Mouse (Mus musculus) heart, postnatal 0 days (tissue): Measurements from ENCODE around the gene Chil3.

ENCODE experiments used
- CTCF ChIP-seq: IDR thresholded peaks from 2 replicates; pipeline ENCODE4 v1.5.1; 2016; ENCODE audit warnings: antibody characterized with exemption, control low read depth, low read depth
- EP300 ChIP-seq: IDR thresholded peaks from 2 replicates; pipeline ENCODE4 v1.6.1; 2016; ENCODE audit warnings: antibody characterized with exemption, low read depth

DNA sequence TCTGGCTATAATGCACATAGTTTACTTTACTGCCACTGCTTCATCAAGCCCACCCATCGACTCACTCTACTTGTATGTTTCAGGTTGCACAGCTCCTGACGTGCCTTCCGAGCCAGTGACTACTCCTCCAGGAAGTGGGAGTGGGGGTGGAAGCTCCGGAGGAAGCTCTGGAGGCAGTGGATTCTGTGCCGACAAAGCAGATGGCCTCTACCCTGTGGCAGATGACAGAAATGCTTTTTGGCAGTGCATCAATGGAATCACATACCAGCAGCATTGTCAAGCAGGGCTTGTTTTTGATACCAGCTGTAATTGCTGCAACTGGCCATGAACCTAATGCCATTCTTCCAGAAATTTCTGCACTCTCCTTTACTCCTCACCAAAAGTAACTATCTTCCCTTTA lies 35.7 kb downstream of the Chil3 start:
- TF ChIP-seq CTCF (no peak), EP300 (no peak)
